Mouse (Mus musculus) brain, adult 2 months (tissue): Measurements from ENCODE around the gene Tet1.
"Not testable (repeated sequence)": the region's sequence is repeated elsewhere in the genome, so short reads cannot be mapped to it uniquely, and the experiment has no call there.

Source experiments
- DNase-seq: peaks from one replicate; pipeline ENCODE4 v3.0.0; 2011; ENCODE audit warnings: low read depth, low spot score

The Tet1 gene

DNA sequence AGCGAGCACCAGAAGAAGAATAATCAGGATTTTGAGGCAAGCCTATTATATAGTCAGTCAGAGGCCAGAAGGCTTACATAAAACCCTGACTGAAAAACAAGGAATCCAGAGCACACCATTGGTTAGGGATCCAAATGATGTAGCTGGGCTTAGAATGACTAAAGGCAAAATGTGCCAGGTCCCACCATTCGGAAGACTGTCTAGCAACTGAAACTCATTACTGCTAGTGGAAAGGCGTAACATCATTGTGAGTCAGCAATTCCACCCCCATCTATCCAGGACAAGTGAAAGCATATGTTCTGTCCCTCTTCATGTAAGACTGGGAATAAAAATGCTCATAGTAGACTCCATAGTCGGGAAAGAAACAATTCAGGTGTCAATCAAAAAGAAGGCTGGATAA is 57.8 kb downstream of the Tet1 start:
- DNase-seq = peak; percentile 93

DNA sequence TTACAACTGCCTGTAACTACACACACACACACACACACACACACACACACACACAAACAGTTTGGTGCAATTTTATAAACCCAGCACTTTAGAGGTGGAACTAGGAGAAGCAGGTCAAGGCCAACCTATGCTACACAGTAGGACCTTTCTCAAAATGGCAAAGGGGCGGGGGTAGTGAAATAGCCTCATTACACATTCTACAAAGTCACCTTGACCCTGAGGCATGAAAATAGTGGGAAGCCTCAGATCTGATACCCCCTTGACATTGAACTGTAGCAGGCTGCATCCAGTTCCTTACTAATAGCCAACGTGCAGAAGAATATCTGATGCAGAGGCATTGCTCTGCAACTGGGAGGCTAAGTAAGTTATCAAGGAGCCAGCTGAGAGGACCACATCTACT is 60.0 kb downstream of the Tet1 start:
- DNase-seq = no peak

DNA sequence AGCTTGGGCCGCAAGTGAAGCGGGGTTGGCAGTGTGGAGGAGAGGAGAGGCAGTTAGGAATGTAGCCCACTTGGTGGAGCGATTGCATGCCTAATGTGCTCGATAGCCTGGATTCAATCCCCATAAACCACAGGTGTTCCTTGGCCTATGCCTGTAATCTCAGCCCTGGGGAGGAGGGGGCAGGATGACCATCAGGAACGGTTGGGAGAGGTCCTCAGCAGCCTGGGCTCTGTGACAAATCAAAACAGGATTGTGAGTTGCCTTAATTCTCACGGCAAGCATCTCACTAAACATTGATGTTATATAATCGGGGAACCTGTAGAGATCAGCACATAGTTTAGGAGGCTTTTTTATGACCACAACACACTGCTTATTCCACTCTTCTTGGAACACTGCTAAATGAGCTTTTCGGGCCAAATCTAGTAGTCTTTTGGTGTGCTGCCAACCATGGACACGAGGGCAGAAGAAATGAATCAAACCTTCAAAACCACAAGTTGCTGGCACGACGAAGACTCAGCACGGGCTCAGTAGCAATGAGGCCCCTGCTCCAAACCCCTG is 61.6 kb downstream of the Tet1 start:
- peak; percentile 93 for DNase-seq

DNA sequence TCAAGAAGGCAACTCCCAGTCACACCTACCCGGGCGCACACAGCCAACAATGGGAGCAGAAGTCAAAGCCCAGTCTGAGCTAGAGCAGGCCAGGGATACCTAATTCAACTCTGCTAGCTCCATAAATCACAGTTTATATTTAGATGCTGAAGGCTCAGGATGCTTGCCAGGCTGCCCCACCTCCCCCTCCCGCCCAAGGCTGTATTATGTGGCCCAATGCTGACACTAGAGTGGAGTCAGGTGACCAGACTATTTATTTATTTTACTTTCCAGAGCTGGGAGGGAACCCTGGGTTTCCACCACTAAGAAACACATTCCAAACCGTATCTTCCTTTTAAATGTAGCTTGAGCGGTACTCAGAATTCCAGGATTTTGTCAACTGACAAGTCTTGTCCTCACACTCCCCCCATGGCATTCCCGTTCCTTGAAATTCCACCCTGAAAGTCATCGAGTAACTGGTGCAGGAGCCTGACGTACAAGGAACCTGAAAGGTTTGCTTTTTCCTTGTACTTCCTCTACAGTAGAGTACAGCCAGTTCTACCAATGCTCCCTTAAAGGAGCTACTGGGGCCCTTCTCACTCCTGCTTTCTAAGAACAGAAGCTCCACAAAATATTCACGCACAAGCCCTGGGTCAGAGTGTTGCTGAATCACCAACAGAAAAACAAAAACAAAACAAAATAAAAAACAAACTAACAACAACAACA is 64.9 kb downstream of the Tet1 start:
- DNase-seq = peak; percentile 33

DNA sequence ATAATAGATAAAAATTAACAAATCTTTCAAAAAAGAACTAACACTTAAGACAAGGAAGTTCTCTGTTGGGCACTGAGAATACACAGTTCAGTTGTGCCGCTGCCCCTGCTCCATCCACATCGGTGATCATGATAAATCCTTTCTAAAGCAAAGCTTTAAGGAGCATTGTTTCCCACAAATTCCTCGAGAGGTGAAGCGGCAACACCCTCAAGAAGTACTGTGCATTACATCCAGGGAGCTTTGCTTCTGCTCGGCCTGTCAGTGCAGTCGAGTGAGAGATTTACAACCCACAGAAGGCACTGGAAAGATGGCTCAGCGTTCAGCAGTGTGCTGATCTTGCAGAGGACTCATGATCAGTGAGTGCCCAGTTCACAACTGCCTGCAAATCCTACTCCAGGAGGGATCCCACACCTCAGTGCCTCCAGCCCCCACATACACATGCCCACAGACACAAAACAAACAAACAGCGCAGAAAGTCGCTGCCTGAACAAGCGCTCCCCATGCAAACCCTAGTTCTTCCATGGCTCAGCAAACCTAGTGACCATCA is 66.8 kb downstream of the Tet1 start:
- DNase-seq = no peak

DNA sequence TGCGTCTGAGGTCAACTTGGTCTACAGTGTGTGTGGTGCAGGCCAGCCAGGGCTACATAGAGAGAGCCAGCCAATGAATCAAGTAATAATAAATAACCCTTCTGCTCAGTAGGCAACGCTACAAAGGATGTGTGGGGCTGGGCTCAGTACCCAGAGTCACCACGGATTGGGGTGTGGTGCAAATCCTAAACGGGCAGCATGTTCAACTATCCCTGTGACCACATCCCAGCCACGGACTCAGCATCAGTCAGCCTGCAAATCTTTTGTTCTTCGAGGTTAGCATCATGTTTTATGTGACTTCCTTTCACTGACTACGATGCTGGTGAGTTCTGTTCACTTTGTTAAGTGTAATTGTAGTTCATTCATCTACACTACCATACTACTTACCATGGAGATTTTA is 68.1 kb downstream of the Tet1 start:
- DNase-seq = no peak

DNA sequence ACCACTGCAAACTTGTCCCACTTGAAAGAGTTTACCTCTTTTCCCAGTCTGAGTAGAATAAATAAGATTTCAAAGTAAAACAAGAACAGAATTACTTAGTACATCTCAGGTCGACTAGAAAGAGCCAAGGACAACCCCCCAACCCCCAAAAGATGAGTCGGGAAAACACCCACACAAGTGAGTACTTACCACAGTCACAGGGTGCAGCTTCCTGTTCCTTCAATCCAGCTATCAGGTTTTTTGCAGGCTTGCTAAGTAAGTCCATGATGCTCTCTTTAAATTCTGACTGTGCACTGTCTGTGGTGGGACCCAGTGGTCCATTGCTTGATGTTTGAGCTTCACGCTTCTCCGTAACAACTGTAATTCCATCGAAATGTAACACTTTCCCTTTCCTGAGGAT is 70.8 kb downstream of the Tet1 start:
- DNase-seq = no peak

DNA sequence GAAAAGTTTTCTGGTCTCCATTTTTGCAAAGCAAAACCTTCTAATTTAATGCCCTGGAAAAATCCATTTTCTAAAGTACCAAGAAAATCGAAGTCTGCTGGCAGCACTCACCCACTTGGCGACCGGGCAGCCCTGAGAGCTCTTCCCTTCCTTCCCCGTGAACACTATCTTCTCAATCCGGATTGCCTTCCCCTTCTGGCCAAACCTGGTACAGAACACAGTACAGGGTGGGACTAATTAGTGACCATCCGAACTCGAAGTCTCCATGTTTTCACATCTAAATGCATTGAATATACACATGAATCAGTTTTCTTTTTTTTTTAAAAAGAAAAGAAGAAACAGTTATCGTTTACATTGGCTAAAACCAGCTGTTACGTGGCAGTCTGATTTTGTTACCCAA is 76.0 kb downstream of the Tet1 start:
- no peak for DNase-seq

DNA sequence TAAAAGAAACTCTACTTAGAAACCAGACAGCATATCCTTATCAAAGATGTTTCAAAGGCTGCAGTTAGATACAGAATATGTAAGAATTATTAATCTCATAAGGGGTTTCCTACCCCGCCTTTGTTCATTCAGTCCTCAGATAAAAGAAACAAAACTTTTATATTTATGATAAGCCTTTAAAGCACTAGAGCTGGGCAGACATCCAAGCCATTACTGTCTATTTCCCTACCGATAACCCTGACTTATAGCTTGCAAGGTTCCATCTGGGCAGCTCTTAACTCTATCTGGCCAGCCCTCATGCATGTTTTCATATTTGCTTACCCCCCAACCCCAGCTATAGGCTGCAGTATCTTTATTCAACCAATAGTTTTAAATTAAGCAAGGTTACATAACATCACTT is 77.2 kb downstream of the Tet1 start:
- DNase-seq = no peak

DNA sequence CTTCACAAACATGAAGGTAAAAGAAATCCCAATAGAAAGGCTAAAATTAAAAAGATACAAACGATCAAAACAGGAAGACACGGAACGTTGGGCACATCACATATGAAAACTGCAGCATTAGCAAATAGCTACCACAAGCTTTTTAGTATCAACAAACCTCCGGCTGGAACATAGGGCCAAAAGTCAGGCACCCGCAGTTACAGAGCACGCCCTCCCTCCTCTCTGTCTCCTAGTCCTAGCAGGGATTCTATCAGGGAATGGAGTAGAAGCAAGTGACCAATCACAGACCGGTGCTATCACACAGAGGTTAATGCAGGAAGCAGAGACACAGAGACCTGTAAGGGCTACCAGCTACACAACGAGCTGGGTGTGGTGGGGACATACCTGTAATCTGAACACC is 84.3 kb downstream of the Tet1 start:
- no peak for DNase-seq

DNA sequence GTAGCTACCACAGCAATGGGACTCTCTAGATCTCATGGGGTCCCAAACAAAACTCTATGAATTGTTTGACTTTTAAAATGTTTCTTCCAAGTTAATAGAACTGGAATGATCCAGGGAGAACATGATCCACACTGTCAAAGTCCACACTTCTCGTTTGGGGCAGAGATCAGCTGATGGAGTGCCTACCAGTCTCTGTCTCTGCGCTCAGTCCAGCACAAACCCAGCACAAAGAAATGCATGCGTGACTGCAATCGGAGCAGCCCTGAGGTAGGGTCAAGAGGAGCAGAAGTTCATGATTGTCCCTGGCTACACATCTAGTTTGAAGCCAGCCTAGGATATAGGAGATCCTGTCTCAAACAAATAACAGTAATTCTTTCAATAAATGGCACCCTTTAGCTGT is 85.4 kb downstream of the Tet1 start:
- no peak for DNase-seq

DNA sequence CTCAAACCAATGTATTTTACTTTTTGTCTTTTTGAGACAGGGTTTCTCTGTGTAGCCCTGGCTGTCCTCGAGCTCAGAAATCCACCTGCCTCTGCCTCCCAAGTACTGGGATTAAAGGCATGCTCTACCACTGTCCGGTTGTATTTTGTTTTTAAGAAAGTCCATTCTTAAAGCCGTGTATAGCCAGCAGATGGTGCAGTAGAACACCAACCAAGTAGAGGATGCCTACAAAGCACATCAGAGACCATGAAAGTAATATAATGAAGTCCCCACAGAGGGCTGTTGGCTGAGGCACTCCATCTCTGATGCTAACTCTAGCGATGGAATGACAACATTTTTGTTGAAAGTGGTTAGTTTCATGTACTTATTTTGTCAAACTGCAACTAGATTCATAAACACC is 98.8 kb downstream of the Tet1 start:
- DNase-seq = peak; percentile 27

DNA sequence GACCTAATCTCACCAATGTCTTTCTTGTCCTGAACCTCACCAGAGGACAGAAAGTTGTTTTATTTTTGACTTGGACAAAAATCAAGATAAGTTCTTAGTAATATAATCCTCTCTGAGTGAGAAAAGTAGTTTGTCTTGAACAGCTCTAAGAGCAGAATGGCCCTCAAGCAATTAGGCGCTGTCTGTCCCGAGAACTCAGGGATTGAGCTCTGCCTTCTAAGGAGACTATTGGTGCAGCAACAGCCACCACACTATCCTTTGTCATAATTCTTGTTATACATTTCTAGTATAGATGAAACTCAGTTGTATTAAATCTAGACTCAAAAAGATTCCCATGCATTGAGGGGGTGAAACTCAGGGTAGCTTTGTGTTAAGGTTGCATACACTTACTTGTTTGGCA is 100.0 kb downstream of the Tet1 start:
- DNase-seq = no peak

DNA sequence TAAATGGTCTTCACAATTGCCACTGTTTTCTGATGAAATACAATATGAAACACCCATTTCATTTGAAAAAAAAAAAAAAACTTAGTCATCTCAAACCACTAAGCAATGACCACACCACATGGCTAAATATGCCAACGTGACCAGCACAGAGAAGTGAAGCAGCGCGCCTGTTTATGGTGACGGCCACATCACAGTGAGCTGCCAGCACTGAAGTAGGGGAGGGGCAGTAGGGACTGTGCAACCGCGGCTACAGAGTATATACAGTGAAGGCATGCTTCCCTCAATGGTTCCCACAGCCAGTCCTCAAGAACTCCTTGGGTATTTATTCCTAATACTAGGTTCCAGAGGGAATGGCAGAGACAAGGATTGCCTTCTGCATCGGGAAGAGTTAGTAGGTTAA is 100.5 kb downstream of the Tet1 start:
- no peak for DNase-seq

DNA sequence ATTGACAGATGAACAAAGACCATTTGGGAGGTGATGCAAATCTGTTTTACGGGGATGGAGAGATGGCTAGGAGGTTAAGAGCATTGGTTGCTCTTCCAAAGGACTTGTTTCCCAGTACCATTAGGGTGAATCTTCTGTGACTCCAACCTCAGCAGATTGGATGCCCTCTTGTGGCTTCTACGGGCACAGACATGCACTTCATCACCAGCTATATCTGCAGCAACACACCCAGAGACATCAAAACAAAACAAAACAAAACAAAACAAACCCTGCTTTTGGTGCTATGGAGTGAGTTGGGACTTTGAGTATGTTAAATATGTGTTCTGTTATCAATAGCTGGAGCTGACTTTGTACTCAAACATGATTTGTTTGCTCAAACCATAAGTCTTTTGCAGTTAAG is 104.7 kb downstream of the Tet1 start:
- peak; percentile 42 for DNase-seq

DNA sequence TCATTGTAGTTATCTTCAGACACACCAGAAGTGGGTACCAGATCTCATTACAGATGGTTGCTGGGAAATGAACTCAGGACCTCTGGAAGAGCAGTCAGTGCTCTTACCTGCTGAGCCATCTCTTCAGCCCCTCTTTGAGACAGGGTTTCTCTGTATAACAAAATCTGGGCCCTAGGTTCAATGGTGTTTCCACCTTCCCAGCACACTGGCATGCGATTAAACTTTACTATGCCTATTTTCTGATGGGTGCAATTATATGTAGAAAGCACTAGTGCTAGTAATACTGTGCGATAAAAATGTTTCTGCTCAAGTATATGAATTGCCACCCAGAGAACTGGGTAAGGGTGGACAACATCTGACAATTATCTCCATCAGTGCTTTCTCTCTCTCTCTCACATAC is 105.5 kb downstream of the Tet1 start:
- DNase-seq = no peak

DNA sequence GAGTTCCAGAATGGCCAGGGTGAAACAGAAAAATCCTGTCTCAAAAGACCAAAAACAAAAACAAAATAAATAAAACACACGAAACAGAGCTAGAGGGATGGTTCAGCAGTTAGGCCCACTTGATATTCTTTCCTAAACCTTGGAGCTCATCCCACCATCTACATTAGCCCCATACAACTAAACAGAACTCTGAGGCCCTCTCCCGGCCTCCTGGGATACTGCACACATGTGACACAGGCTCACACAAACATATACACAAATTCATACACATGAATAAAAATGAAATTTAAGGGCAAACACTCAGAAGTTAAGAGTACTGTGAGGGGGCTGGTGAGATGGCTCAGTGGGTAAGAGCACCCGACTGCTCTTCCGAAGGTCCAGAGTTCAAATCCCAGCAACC is 114.6 kb downstream of the Tet1 start:
- DNase-seq = no peak

DNA sequence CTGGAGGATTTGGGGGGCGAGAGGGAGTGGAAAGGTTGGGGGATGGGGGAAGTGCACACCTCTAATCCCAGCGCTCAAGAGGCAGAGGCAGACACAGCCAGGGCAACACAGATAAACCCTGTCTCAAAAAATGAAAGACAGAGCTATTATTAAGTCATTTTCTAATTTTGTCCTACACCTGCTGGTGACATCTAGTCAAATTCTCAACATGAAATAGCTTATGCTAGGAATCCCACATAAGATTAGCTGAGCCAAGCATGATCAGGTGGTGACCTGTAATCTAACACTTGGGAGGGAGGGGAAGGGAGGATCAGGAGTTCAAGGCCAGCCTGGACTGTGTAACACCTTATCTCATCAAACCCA is 115.7 kb downstream of the Tet1 start:
- peak; percentile 47 for DNase-seq

DNA sequence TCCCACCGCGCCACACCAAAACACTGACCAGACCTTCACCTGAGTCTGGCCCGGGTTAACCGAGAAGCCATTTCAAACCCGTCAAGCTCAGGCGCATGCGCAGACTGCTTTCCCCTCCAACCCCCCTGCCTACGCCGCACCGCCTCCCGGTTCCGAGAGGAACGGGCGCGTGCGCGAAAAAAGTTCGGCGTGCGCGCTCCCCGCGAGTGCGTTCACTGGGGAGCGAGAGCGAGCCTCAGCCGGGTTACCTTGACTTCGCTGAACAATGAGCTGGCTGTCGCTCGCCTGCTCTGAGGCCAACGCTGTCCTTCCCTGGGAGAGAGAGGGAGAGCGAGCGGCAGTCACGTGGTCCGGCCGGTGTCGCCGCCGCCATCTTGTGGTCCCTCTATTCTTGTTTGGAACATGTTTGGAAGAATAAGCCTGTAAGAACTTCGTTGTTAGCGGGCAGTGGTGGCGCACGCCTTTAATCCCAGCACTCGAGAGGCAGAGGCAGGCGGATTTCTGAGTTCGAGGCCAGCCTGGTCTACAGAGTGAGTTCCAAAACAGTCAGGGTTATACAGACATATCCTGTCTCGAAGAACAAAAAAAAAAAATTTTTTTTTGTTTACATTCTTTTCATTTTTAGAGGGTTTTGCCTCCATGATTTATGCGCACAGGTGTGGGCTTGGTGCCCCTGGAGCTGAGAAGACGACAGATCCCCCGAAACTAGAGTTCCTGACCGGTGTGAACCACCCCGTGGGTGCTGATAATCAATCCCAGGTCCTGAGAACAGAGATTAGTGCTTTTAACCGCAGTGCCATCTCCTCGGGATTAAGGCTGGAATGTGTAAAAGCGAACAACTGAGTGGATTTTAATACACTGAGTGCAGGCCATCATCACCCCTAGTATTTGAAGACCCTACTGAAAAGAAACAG is 116.4 kb downstream of the Tet1 start, which contains the start of gene Ccar1:
Gene Ccar1 (minus strand): TSS at position 110 of the 914 bp plus-strand sequence.
- DNase-seq = peak; percentile 100

DNA sequence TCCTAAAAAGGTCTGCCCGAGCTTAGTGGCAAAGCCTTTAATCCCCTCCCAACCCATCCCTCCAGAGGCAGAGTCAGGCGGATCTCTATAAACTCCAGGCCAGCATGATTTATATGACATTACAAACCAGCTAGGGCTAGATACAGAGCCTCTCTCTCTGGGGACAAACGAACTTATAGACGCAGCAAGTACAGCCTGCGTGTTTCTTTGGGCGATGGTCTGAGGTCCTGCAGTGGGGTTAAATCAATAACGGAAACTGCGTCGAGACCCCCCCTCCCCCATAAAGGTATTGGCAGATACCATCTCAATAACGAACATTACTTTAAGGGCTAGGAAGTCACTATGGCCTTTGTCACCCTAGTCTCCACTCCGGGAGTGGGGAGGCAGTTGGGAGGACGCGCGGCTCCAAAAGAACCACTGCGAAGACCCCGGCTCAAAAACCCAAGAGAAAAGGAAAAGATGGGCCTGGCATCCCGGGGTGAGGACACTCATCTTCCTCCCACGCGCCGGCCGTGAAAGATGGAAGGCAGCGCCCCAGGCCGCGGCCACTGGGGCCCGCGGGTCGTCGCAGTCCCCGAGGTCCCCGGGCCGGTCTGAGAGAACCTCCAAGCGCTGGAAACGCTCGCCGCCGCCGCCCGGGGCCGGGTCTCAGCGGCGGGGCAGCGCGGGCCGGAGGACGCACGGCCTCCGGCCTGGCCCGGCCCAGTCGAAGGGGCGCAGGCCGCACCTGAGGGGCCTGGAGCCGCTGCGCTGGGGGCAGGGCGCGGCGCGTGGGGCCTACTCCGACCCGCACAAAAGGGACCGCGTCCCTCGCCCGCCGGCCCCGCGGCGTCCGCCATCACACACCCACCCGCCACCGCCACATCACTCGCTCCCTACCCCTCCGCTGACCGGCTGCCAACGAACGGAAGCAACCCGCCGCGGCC is 117.3 kb downstream of the Tet1 start:
- peak; percentile 8 for DNase-seq

DNA sequence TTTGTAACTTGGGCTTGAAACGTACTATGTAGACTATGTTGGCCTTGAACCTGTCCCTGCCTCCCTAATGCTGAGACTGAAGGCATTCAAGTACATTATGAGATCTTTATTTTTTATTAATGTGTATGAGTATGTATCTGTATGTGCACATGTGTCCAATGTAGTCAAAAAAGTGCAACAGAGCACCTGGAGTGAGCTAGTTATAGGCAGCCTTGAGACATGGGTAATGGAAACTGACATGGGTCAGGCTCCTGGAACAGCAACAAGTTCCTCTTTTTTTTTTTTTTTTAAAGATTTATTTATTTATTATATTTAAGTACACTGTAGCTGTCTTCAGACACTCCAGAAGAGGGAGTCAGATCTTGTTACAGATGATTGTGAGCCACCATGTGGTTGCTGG is 127.0 kb downstream of the Tet1 start:
- DNase-seq = not testable (repeated sequence)
